Mouse (Mus musculus): ENCODE data around the gene Smco1. TPM values are rescaled to one million over a fixed set of nuclear protein-coding genes. Genes with fewer than 3 reads are reported as not detected.

Gene Smco1
- total and polyA plus RNA-seq, 3 experiments: 10.9 to 29.6 (median 25.2) TPM

- H3K9ac ChIP-seq (ENCODE audit: low read depth, low read length): no peak overlapping the region
- no peak overlapping the region for H3K4me3 ChIP-seq
- TF ChIP-seq CTCF (IDR thresholded peaks at IDR 0.05): no peak
- no peak for TF ChIP-seq POLR2A (IDR thresholded peaks at IDR 0.05; ENCODE audit: insufficient read depth, low read depth, low read length)
- no peak for TF ChIP-seq EP300 (IDR thresholded peaks at IDR 0.05; ENCODE audit: insufficient read depth, low read depth, low read length)
- peaks cover 11% of the 10 kb centered on the region for H3K36me3 ChIP-seq (ENCODE audit: control insufficient read depth, insufficient read depth, low read length)
- no peak for DNase-seq
- peaks cover 3% of the 10 kb centered on the region for H3K4me1 ChIP-seq (ENCODE audit: control insufficient read depth, insufficient read depth, low read length)
- intact Hi-C loops (cut with DNase I): loop anchor here (5.0 to 10.0 kb wide), 2 partner anchors 187 to 330 kb away; partner anchors contain the start of gene Tfrc
- no peaks in the 10 kb centered on the region for H3K27me3 ChIP-seq (ENCODE audit: control insufficient read depth, insufficient read depth, low read length)
- H3K27ac ChIP-seq: no peak overlapping the region
- H3K79me2 ChIP-seq (replicated peaks; ENCODE audit: control insufficient read depth, insufficient read depth, low read length): no peaks in the 10 kb centered on the region
- WGBS: 83% methylated on average over 6 of the region's 6 CpGs
These were observed 3.8 kb downstream of the Smco1 start for GRCm38 (mm10) chr16:32275041-32275440.

- Histone ChIP-seq H3K79me2 (replicated peaks; ENCODE audit: control insufficient read depth, insufficient read depth, low read length) (no peaks in the 10 kb centered on the region; the same call in 1 of the 2 replicates), H3K4me3 (no peak overlapping the region), H3K4me1 (ENCODE audit: control insufficient read depth, insufficient read depth, low read length) (peaks cover 3% of the 10 kb centered on the region), H3K36me3 (ENCODE audit: control insufficient read depth, insufficient read depth, low read length) (peaks cover 11% of the 10 kb centered on the region), H3K9ac (ENCODE audit: low read depth, low read length) (no peak overlapping the region), H3K27me3 (ENCODE audit: control insufficient read depth, insufficient read depth, low read length) (no peaks in the 10 kb centered on the region), H3K27ac (no peak overlapping the region)
- intact Hi-C loops (cut with DNase I): loop anchor here (2.0 to 10.0 kb wide), 3 partner anchors 153 to 329 kb away; partner anchors contain the start of gene Tfrc
- WGBS: 68% methylated on average over 1 of the region's 1 CpGs
- TF ChIP-seq POLR2A (IDR thresholded peaks at IDR 0.05; ENCODE audit: insufficient read depth, low read depth, low read length) (no peak), CTCF (IDR thresholded peaks at IDR 0.05) (no peak), EP300 (IDR thresholded peaks at IDR 0.05; ENCODE audit: insufficient read depth, low read depth, low read length) (no peak)
- DNase-seq: no peak
These were observed 4.6 kb downstream of the Smco1 start for GRCm38 (mm10) chr16:32275830-32276229.

- peak; percentile 94 for DNase-seq
- Histone ChIP-seq H3K36me3 (ENCODE audit: control insufficient read depth, insufficient read depth, low read length) (peaks cover 13% of the 10 kb centered on the region), H3K4me3 (peak within 1 kb of the TSS; percentile 79), H3K4me1 (ENCODE audit: control insufficient read depth, insufficient read depth, low read length) (peaks cover 3% of the 10 kb centered on the region), H3K79me2 (replicated peaks; ENCODE audit: control insufficient read depth, insufficient read depth, low read length) (no peaks in the 10 kb centered on the region; the same call in 1 of the 2 replicates), H3K9ac (ENCODE audit: low read depth, low read length) (peak within 1 kb of the TSS; percentile 92), H3K27ac (peak within 1 kb of the TSS; percentile 93), H3K27me3 (ENCODE audit: control insufficient read depth, insufficient read depth, low read length) (no peaks in the 10 kb centered on the region)
- intact Hi-C loops (cut with DNase I): loop anchor here (1.0 to 10.0 kb wide), 5 partner anchors 30 to 327 kb away; partner anchors contain the start of genes Fbxo45, Tfrc and Wdr53
- under 1% methylated on average over 75 of the region's 75 CpGs for WGBS
- 0 out of 2 replicates have a peak, but pooled peaks have one; percentile 50 for TF ChIP-seq EP300 (IDR thresholded peaks at IDR 0.05; ENCODE audit: insufficient read depth, low read depth, low read length)
- no peak for TF ChIP-seq CTCF (IDR thresholded peaks at IDR 0.05)
- peak; percentile 77 for TF ChIP-seq POLR2A (IDR thresholded peaks at IDR 0.05; ENCODE audit: insufficient read depth, low read depth, low read length)
These were observed 6.3 kb downstream of the Smco1 start, which contains the start of gene Rnf168 for GRCm38 (mm10) chr16:32277308-32278256. Gene Rnf168, plus strand, starts transcription at chr16:32277459.

DNA sequence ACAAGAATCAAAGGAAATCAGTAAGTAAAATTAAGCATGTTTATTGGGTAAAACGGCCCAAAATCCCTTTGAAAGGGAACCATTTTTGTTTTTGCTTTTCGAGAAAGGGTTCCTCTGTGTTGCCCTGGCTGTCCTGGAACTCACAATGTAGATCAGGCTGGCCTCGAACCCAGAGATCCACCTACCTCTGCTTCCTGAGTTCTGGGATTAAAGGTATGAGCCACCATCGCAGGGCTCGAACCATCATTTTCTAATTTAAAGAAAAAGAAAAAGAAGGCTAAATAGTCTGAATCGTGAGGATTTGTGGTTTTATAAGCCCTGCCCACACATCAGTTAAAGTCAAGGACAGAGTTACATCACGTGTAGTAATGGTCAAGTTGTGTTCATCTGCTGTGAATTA lies 7.1 kb downstream of the Smco1 start:
- Histone ChIP-seq H3K27me3 (ENCODE audit: control insufficient read depth, insufficient read depth, low read length) (no peaks in the 10 kb centered on the region), H3K4me1 (ENCODE audit: control insufficient read depth, insufficient read depth, low read length) (peaks cover 3% of the 10 kb centered on the region), H3K79me2 (replicated peaks; ENCODE audit: control insufficient read depth, insufficient read depth, low read length) (no peaks in the 10 kb centered on the region; the same call in 1 of the 2 replicates), H3K4me3 (peak overlapping the region; percentile 79), H3K36me3 (ENCODE audit: control insufficient read depth, insufficient read depth, low read length) (peaks cover 14% of the 10 kb centered on the region), H3K27ac (peak overlapping the region; percentile 93), H3K9ac (ENCODE audit: low read depth, low read length) (no peak overlapping the region)
- 39% methylated on average over 7 of the region's 7 CpGs for WGBS
- intact Hi-C loops (cut with DNase I): loop anchor here (5.0 to 10.0 kb wide), 2 partner anchors 184 to 326 kb away; partner anchors contain the start of gene Tfrc
- TF ChIP-seq EP300 (IDR thresholded peaks at IDR 0.05; ENCODE audit: insufficient read depth, low read depth, low read length) (no peak), CTCF (IDR thresholded peaks at IDR 0.05) (no peak), POLR2A (IDR thresholded peaks at IDR 0.05; ENCODE audit: insufficient read depth, low read depth, low read length) (no peak)
- no peak for DNase-seq

DNA sequence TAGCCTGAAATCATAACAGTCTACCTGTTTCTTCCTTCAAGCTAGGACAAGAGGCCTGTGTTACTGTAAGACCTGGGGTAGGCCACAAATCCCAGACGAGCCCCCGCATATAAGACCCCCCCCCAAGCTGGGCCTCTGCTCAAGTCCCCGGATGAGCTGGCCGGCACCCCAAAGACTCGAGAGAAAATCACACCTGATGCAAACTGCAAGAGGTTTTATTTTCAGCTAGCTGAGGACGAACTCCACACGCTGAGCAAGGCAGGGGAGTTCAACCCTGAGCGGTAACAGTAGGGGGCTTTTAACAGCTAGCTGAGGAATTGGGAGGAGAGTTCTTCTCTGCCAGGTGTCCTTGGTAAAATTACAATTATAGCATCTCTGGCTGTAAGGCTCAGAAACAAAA lies 8.9 kb downstream of the Smco1 start:
- no peak for DNase-seq
- Histone ChIP-seq H3K4me1 (ENCODE audit: control insufficient read depth, insufficient read depth, low read length) (peaks cover 3% of the 10 kb centered on the region), H3K27ac (no peak overlapping the region), H3K36me3 (ENCODE audit: control insufficient read depth, insufficient read depth, low read length) (peaks cover 14% of the 10 kb centered on the region), H3K27me3 (ENCODE audit: control insufficient read depth, insufficient read depth, low read length) (no peaks in the 10 kb centered on the region), H3K4me3 (no peak overlapping the region), H3K9ac (ENCODE audit: low read depth, low read length) (no peak overlapping the region), H3K79me2 (replicated peaks; ENCODE audit: control insufficient read depth, insufficient read depth, low read length) (peaks cover 2% of the 10 kb centered on the region; the same call in 1 of the 2 replicates)
- WGBS: 98% methylated on average over 8 of the region's 8 CpGs
- intact Hi-C loops (cut with DNase I): no loop called here
- TF ChIP-seq CTCF (IDR thresholded peaks at IDR 0.05): no peak

GRCm38 (mm10) chr16:32282608-32283007 lies 11.3 kb downstream of the Smco1 start:
- no peak overlapping the region for H3K4me3 ChIP-seq
- intact Hi-C loops (cut with DNase I): no loop called here
- TF ChIP-seq POLR2A (IDR thresholded peaks at IDR 0.05; ENCODE audit: insufficient read depth, low read depth, low read length) (no peak), CTCF (IDR thresholded peaks at IDR 0.05) (no peak), EP300 (IDR thresholded peaks at IDR 0.05; ENCODE audit: insufficient read depth, low read depth, low read length) (no peak)
- H3K36me3 ChIP-seq (ENCODE audit: control insufficient read depth, insufficient read depth, low read length): peaks cover 12% of the 10 kb centered on the region
- H3K9ac ChIP-seq (ENCODE audit: low read depth, low read length): no peak overlapping the region
- no peaks in the 10 kb centered on the region for H3K27me3 ChIP-seq (ENCODE audit: control insufficient read depth, insufficient read depth, low read length)
- DNase-seq: no peak
- H3K4me1 ChIP-seq (ENCODE audit: control insufficient read depth, insufficient read depth, low read length): peaks cover 2% of the 10 kb centered on the region
- peaks cover 2% of the 10 kb centered on the region; the same call in 1 of the 2 replicates for H3K79me2 ChIP-seq (replicated peaks; ENCODE audit: control insufficient read depth, insufficient read depth, low read length)
- H3K27ac ChIP-seq: no peak overlapping the region

Measured in heart, adult 2 months (tissue).